Comparison of ENCODE assay signal across 9 mouse cellular contexts in the genomic region with DNA sequence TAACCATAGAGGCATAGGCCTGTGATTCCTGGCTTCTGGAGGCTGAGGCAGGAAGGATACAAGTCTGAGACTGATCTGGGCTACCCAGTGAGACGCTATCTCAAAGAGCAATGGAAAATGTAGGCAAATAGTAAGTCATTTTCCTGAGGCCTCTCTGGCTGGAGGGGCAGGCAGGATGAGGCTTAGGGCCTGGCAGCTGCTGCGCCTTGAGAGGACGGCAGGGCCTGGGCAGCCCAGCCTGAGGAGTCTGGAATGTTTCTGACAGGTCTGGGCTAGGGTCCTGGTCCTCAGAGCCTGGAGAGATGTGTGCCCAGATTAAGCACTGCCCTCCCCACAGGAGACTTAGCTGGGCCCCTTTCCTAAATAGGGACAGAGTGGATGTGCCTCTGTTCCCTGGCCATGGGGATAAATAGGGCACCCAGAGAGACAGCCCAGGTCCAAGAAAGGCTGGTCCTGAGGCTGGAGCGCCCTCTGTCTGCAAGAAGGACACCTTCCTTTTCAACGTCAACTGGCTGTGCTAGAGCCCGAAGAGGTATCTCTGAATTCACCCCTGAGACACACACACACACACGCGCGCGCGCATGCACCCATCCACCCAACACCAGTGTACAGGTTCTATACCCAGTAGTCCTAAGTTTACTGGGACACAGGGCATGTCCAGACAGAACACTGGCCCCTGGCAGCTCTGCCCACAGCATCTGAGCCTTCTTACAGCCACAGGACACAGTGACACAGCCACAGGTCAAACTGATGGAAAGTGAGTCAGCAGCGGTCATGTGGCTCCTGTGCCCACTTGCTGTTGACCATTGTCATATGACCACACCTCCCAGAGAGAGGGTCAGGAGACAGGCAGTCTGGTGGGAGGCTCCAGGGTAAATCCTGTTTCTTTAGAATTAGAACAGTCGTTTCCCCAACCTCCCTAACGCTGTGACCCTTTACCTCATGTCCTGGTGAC. TPM values are rescaled to one million over a fixed set of nuclear protein-coding genes. Genes with fewer than 3 reads are reported as not detected.
DNase-seq lines count a peak whose midpoint lies in the region; ATAC-seq lines count a peak whose summit lies in the region.
"Had no signal": no experiment of that assay in that cellular context is flagged by ENCODE, and none has a peak within 500 bp of the region (broad histone marks: within the 10 kb centered on the region; RNA-seq: fewer than 3 reads in every experiment).

No protein-coding gene starts in this region.

- no peaks in the 10 kb centered on the region for H3K9me3 ChIP-seq in hindbrain, embryonic 14.5 days (ENCODE audit: control insufficient read depth, low read length)
- no peaks in the 10 kb centered on the region for H3K9me3 ChIP-seq in hindbrain, embryonic 13.5 days
- H3K9me3 ChIP-seq: embryonic facial prominence, embryonic 12.5 days had no signal

- H3K4me3 ChIP-seq in hindbrain, embryonic 14.5 days (replicated peaks; ENCODE audit: low read length) = no peak overlapping the region
- H3K4me3 ChIP-seq in hindbrain, embryonic 13.5 days = no peak overlapping the region
- H3K4me3 ChIP-seq: embryonic facial prominence, embryonic 12.5 days had no signal

- no peaks in the 10 kb centered on the region for H3K27me3 ChIP-seq in hindbrain, embryonic 14.5 days (ENCODE audit: control insufficient read depth, insufficient read depth, low read length)
- H3K27me3 ChIP-seq in hindbrain, embryonic 13.5 days = no peaks in the 10 kb centered on the region
- H3K27me3 ChIP-seq: embryonic facial prominence, embryonic 12.5 days had no signal

- 69% methylated on average over 14 of the region's 14 CpGs for WGBS in hindbrain, embryonic 14.5 days
- WGBS in hindbrain, embryonic 13.5 days = 65% methylated on average over 14 of the region's 14 CpGs

- no peak overlapping the region for H3K4me2 ChIP-seq in hindbrain, embryonic 14.5 days (replicated peaks)
- no peak overlapping the region for H3K4me2 ChIP-seq in hindbrain, embryonic 13.5 days
- H3K4me2 ChIP-seq: embryonic facial prominence, embryonic 12.5 days had no signal

- H3K9ac ChIP-seq in hindbrain, embryonic 14.5 days = no peak overlapping the region
- no peak overlapping the region for H3K9ac ChIP-seq in hindbrain, embryonic 13.5 days
- H3K9ac ChIP-seq: embryonic facial prominence, embryonic 12.5 days had no signal

- no peak; the same call in 1 of the 2 replicates for ATAC-seq in hindbrain, embryonic 14.5 days (ENCODE audit: low FRiP score)
- ATAC-seq in hindbrain, embryonic 13.5 days (ENCODE audit: low FRiP score) = no peak
- peak; percentile 76 for ATAC-seq in megakaryocyte progenitor cell, adult 5-6 weeks (replicated peaks; ENCODE audit: poor library complexity)

- DNase-seq in hindbrain, embryonic 14.5 days (ENCODE audit: low spot score) = peak; percentile 30
- DNase-seq in B cell, adult 2 months = peak; percentile 13 to 19
- DNase-seq in adrenal gland, adult 8-10 months = peak; percentile 19
- peak; percentile 37 for DNase-seq in embryo, embryonic 9.5 days (ENCODE audit: extremely low spot score)
- DNase-seq in kidney, postnatal 10 days = peak; percentile 58
- DNase-seq in T-cell, adult 2 months (ENCODE audit: low spot score) = no peak

- H3K4me1 ChIP-seq in hindbrain, embryonic 14.5 days (replicated peaks; ENCODE audit: control insufficient read depth, insufficient read depth, low read length) = no peaks in the 10 kb centered on the region
- H3K4me1 ChIP-seq in hindbrain, embryonic 13.5 days (replicated peaks) = no peaks in the 10 kb centered on the region
- H3K4me1 ChIP-seq: embryonic facial prominence, embryonic 12.5 days had no signal

- no peaks in the 10 kb centered on the region for H3K36me3 ChIP-seq in hindbrain, embryonic 14.5 days (replicated peaks; ENCODE audit: control insufficient read depth, insufficient read depth)
- no peaks in the 10 kb centered on the region for H3K36me3 ChIP-seq in hindbrain, embryonic 13.5 days
- H3K36me3 ChIP-seq: embryonic facial prominence, embryonic 12.5 days had no signal

- no peak overlapping the region for H3K27ac ChIP-seq in hindbrain, embryonic 14.5 days
- no peak overlapping the region for H3K27ac ChIP-seq in hindbrain, embryonic 13.5 days
- H3K27ac ChIP-seq: embryonic facial prominence, embryonic 12.5 days had no signal

RNA-seq across cellular contexts. Expression of a gene that starts 9.3 kb away (rescaled TPM):
- polyA plus RNA-seq in hindbrain, embryonic 14.5 days (2014; fragmentation: Nextera tagmentation; extraction: Ambion mirVana) = 0.09 TPM in 1 of 2 replicates, not detected in the other
- polyA plus RNA-seq in hindbrain, embryonic 13.5 days (2015; fragmentation: Nextera tagmentation; extraction: Ambion mirVana) = 0.12 and 0.13 TPM in 2 replicates
- under 1 TPM; 0.12 to 0.52 (median 0.22) TPM for total RNA-seq in adrenal gland, adult 8-10 months (2022)
- total RNA-seq in megakaryocyte progenitor cell, adult 5-6 weeks (2015) = not detected in 2 replicates
- total RNA-seq in megakaryocyte progenitor cell, adult 5-6 weeks (2017) = not detected in 2 replicates

RNA-seq across cellular contexts. Expression of a gene that starts 40.9 kb away (rescaled TPM):
- not detected in 2 replicates for polyA plus RNA-seq in hindbrain, embryonic 14.5 days (2014; fragmentation: Nextera tagmentation; extraction: Ambion mirVana)
- polyA plus RNA-seq in hindbrain, embryonic 13.5 days (2015; fragmentation: Nextera tagmentation; extraction: Ambion mirVana) = not detected in 2 replicates
- 1 to 10 TPM in 2 of 4 experiments, under 1 TPM in 1, not detected in 1; 0.35 to 2.5 (median 1.1) TPM for total RNA-seq in adrenal gland, adult 8-10 months (2022)
- total RNA-seq in megakaryocyte progenitor cell, adult 5-6 weeks (2015) = not detected in 2 replicates
- not detected in 2 replicates for total RNA-seq in megakaryocyte progenitor cell, adult 5-6 weeks (2017)
- polyA plus RNA-seq: embryonic facial prominence, embryonic 12.5 days had no signal
